Mouse (Mus musculus) C2C12 (cell line): ENCODE results near the gene Kansl1l.

ENCODE experiments used
- CTCF ChIP-seq: IDR thresholded peaks from one replicate; pipeline ENCODE4 v1.5.1; 2011; ENCODE audit not compliant: control insufficient read depth, insufficient read depth, insufficient read length
- FOSL1 ChIP-seq: IDR thresholded peaks from one replicate; pipeline ENCODE4 v1.8.0; 2011; ENCODE audit warnings: mild to moderate bottlenecking, low read length; ENCODE audit not compliant: poor library complexity, insufficient read depth, severe bottlenecking
- MAX ChIP-seq: IDR thresholded peaks from one replicate; pipeline ENCODE4 v1.6.1; 2011; ENCODE audit warnings: mild to moderate bottlenecking, control low read depth
- USF1 ChIP-seq: IDR thresholded peaks from one replicate; pipeline ENCODE4 v1.6.1; 2011; ENCODE audit warnings: low read depth, mild to moderate bottlenecking, control low read depth, moderate library complexity

GRCm38 (mm10) chr1:66841510-66841909, 24.1 kb upstream of the Kansl1l start:
- TF ChIP-seq CTCF = no peak
- no peak for TF ChIP-seq USF1
- no peak for TF ChIP-seq FOSL1
- no peak for TF ChIP-seq MAX
